Mouse (Mus musculus) liver, embryonic 11.5 days (tissue): ENCODE data around the gene Nrbp1. TPM values are rescaled to one million over a fixed set of nuclear protein-coding genes. Genes with fewer than 3 reads are reported as not detected.

ENCODE experiments used
- ATAC-seq: fragments of 200-750 bp; cut with Nextera tagmentation; replicated peaks from 2 replicates; pipeline ENCODE4 v1.8.0; 2017; ENCODE audit warnings: moderate number of reproducible peaks, mild to moderate bottlenecking, moderate TSS enrichment, moderate library complexity; ENCODE audit not compliant: low FRiP score
- DNase-seq: peaks from one replicate; pipeline ENCODE4 v3.0.0-alpha.2; 2017; ENCODE audit warnings: low spot score
- H3K27ac ChIP-seq: fragments of 300-500 bp; sonication (generic); 2 replicates; pipeline ENCODE4 v1.5.1; 2014; ENCODE audit warnings: mild to moderate bottlenecking, low read depth, low read length, control low read depth
- H3K27me3 ChIP-seq: fragments of 300-500 bp; sonication (generic); replicated peaks from 2 replicates; pipeline ENCODE4 v1.6.1; 2014; ENCODE audit warnings: low read length, mixed read lengths; ENCODE audit not compliant: control insufficient read depth, insufficient read depth
- H3K36me3 ChIP-seq: fragments of 300-500 bp; sonication (generic); 2 replicates; pipeline ENCODE4 v1.6.1; 2014; ENCODE audit warnings: mild to moderate bottlenecking, low read length, moderate library complexity, mixed read lengths; ENCODE audit not compliant: control insufficient read depth, insufficient read depth
- H3K4me1 ChIP-seq: fragments of 300-500 bp; sonication (generic); replicated peaks from 2 replicates; pipeline ENCODE4 v1.6.1; 2014; ENCODE audit warnings: low read length, mixed read lengths; ENCODE audit not compliant: control insufficient read depth, insufficient read depth
- H3K4me2 ChIP-seq: fragments of 300-500 bp; sonication (generic); 2 replicates; pipeline ENCODE4 v1.6.1; 2014; ENCODE audit warnings: mild to moderate bottlenecking, control low read depth, moderate library complexity
- H3K4me3 ChIP-seq: fragments of 300-500 bp; sonication (generic); 2 replicates; pipeline ENCODE4 v1.5.1; 2014; ENCODE audit warnings: low read depth, low read length, control low read depth
- H3K9ac ChIP-seq: fragments of 300-500 bp; sonication (generic); 2 replicates; pipeline ENCODE4 v1.6.1; 2014; ENCODE audit warnings: low read depth, low read length, control low read depth
- H3K9me3 ChIP-seq: fragments of 300-500 bp; sonication (generic); 2 replicates; pipeline ENCODE4 v1.6.1; 2016; ENCODE audit warnings: low read length, inconsistent platforms, mixed read lengths; ENCODE audit not compliant: control insufficient read depth
- WGBS: fragments of 180-500 bp; shearing (Covaris S2); extraction: QIAGEN DNeasy Blood & Tissue Kit; methylation state at CpG from one replicate; pipeline ENCODE4 v1.1.7; 2014; 5-methylcytosine and 5-hydroxymethylcytosine counted together
- polyA plus RNA-seq: library from polyadenylated mRNA; unstranded; fragments of >200 nt; fragmentation: Nextera tagmentation; extraction: Ambion mirVana; gene quantifications from 2 replicates; pipeline ENCODE4 v1.2.1, GENCODE M21; 2014

Gene Nrbp1
- polyA plus RNA-seq, 1 experiment from 2014 or later = 95.6 TPM

DNA sequence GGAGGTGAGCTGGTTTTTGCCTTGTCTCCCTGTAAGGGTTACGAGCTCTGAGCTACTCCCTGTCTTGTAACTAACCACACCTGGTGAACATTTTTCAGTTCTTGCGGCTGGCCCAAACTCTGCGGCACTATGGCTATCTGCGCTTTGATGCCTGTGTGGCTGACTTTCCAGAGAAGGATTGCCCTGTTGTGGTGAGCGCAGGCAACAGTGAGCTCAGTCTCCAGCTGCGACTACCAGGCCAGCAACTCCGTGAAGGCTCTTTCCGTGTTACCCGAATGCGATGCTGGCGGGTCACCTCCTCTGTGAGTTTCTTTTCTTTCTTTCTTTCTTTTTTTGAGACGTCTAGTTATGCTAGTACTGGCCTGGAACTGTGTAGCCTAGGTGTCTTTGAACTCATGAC, 43.6 kb upstream of the Nrbp1 start:
- H3K27me3 ChIP-seq = no peaks in the 10 kb centered on the region
- peaks cover 52% of the 10 kb centered on the region for H3K36me3 ChIP-seq
- ATAC-seq = no peak
- no peak overlapping the region for H3K27ac ChIP-seq
- H3K4me3 ChIP-seq = no peak overlapping the region
- no peak overlapping the region for H3K4me2 ChIP-seq
- peaks cover 5% of the 10 kb centered on the region for H3K9me3 ChIP-seq
- WGBS = 94% methylated on average over 12 of the region's 12 CpGs
- no peak overlapping the region for H3K9ac ChIP-seq
- no peak for DNase-seq
- peaks cover 20% of the 10 kb centered on the region for H3K4me1 ChIP-seq

DNA sequence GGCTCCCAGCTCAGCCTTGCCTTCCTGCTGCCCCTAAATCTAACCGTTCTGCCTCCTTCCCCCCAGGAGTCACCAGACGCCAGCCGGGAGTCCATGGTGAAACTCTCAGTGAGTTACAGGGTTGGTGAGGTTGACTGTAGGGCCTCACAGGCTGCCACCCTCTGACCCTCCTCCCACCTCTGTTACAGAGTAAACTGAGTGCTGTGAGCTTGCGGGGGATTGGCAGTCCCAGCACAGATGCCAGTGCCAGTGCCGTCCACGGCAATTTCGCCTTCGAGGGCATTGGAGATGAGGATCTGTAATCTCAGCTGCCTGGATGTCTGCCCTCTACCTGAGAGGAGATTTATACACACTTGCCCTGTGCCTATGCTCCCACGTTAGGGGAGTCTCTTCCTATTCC, 42.5 kb upstream of the Nrbp1 start:
- 82% methylated on average over 9 of the region's 9 CpGs for WGBS
- Histone ChIP-seq H3K4me3 (no peak overlapping the region), H3K27ac (no peak overlapping the region), H3K9ac (no peak overlapping the region), H3K36me3 (peaks cover 58% of the 10 kb centered on the region), H3K4me2 (no peak overlapping the region), H3K9me3 (peaks cover 5% of the 10 kb centered on the region), H3K27me3 (no peaks in the 10 kb centered on the region), H3K4me1 (peaks cover 28% of the 10 kb centered on the region)
- DNase-seq (no peak), ATAC-seq (no peak)

- WGBS = 84% methylated on average over 5 of the region's 5 CpGs
- no peak for DNase-seq
Observed at GRCm38 (mm10) chr5:31198616-31199320, 41.9 kb upstream of the Nrbp1 start.

GRCm38 (mm10) chr5:31199321-31199892, 41.3 kb upstream of the Nrbp1 start:
- peaks cover 68% of the 10 kb centered on the region for H3K36me3 ChIP-seq
- no peak overlapping the region; the same call in 1 of the 2 replicates for H3K9ac ChIP-seq
- H3K27ac ChIP-seq = no peak overlapping the region; the same call in 1 of the 2 replicates
- DNase-seq (no peak), ATAC-seq (no peak)
- peaks cover 25% of the 10 kb centered on the region for H3K4me1 ChIP-seq
- H3K4me2 ChIP-seq = no peak overlapping the region
- H3K27me3 ChIP-seq = no peaks in the 10 kb centered on the region
- H3K4me3 ChIP-seq = no peak overlapping the region
- WGBS = 92% methylated on average over 19 of the region's 19 CpGs
- peaks cover 5% of the 10 kb centered on the region for H3K9me3 ChIP-seq

More at GRCm38 (mm10) chr5:31198616-31199320, 41.9 kb upstream of the Nrbp1 start:
- no peak overlapping the region for H3K27ac ChIP-seq
- no peak overlapping the region for H3K4me2 ChIP-seq
- H3K9me3 ChIP-seq = peaks cover 5% of the 10 kb centered on the region
- peaks cover 63% of the 10 kb centered on the region for H3K36me3 ChIP-seq
- no peak overlapping the region for H3K4me3 ChIP-seq
- H3K4me1 ChIP-seq = peaks cover 29% of the 10 kb centered on the region
- no peak overlapping the region; the same call in 1 of the 2 replicates for H3K9ac ChIP-seq
- no peaks in the 10 kb centered on the region for H3K27me3 ChIP-seq
- no peak for ATAC-seq

DNA sequence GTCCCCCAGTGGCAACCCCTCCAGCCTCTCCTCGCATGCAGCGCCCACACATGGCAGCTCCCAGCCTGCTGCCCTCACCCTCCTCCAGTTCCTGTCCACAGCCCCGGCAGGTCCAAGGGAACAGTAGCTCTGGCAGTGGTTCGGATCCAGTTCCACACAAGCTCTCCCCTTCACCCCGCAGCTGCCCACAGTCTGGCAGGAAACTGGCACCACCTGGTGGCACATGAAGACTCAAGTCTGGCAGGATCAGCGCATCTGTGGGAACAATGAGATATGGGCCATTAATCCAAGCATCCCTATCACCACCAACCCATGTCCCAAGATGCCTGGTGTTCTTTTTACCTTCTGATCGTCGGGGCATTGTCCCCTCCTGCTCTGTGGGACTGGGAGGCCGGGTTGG, 40.8 kb upstream of the Nrbp1 start:
- 0 out of 2 replicates have a peak overlapping the region, but pooled peaks have one; percentile 86 for H3K4me3 ChIP-seq
- 87% methylated on average over 9 of the region's 9 CpGs for WGBS
- peaks cover 20% of the 10 kb centered on the region for H3K4me1 ChIP-seq
- no peak overlapping the region for H3K9ac ChIP-seq
- H3K9me3 ChIP-seq = peaks cover 5% of the 10 kb centered on the region
- H3K27me3 ChIP-seq = no peaks in the 10 kb centered on the region
- no peak for DNase-seq
- H3K36me3 ChIP-seq = peaks cover 68% of the 10 kb centered on the region
- no peak for ATAC-seq
- H3K27ac ChIP-seq = no peak overlapping the region; the same call in 1 of the 2 replicates
- 0 out of 2 replicates have a peak overlapping the region, but pooled peaks have one; percentile 6 for H3K4me2 ChIP-seq

DNA sequence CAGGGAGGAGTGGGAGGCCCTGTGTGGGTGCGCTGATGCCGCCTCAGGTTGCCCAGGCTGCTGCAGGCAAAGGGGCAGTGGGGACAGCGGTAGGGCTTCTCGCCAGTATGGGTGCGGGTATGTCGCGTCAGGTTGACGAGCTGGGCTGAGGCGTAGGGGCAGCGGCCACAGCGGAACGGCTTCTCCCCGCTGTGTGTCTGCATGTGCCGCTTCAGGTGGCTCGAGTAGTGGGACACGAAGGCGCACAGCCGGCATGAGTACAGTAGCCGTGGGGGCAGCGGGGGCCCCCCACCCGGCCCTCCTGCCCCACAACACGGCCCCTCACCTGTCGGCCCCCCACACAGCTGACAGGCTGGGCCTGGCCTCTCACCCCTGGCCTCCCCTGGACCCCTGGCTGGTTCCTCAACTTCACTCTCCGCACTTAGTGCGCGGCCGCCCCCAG, 40.3 kb upstream of the Nrbp1 start:
- ATAC-seq (no peak), DNase-seq (no peak)
- Histone ChIP-seq H3K4me3 (peak overlapping the region; percentile 86; the same call in 1 of the 2 replicates), H3K9me3 (peaks cover 5% of the 10 kb centered on the region), H3K4me1 (peaks cover 20% of the 10 kb centered on the region), H3K4me2 (peak overlapping the region; percentile 93), H3K9ac (0 out of 2 replicates have a peak overlapping the region, but pooled peaks have one; percentile 8), H3K27me3 (no peaks in the 10 kb centered on the region), H3K36me3 (peaks cover 66% of the 10 kb centered on the region), H3K27ac (0 out of 2 replicates have a peak overlapping the region, but pooled peaks have one; percentile 56)
- 89% methylated on average over 27 of the region's 27 CpGs for WGBS

DNA sequence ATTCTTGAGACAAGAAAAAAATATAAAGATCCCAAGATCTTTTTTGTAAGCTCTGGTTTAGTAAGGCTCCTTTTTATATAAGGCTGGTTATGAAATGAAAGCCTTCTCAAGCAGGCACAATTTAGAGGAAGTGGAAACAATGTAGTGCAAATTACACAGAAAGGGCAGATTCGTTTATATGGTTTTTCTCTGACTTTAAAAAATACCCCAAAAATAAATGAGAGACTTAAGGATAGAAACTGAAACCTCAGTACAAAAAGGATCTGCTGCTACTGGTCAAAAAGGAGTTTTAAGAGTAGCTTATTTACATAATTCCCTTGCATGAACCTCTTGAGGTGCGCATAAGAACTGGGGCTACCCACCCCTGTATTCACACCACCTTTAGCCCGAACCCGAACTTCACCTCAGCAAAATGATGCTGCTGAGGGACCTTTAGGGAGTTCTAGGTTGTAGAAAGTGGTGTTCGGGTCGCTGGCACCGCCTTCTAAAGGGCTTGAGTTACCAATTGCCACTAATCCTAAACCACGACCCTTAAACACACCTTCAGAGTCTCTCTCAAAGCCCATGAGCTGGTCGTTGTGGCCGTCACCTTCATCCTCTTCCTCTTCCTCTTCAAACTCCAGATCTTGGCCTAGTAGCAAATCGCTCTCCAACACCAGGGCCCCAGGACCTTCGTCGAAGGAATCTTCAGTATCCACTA, 39.5 kb upstream of the Nrbp1 start:
- H3K9ac ChIP-seq = peak overlapping the region; percentile 83
- peaks cover 64% of the 10 kb centered on the region for H3K36me3 ChIP-seq
- no peak for ATAC-seq

DNA sequence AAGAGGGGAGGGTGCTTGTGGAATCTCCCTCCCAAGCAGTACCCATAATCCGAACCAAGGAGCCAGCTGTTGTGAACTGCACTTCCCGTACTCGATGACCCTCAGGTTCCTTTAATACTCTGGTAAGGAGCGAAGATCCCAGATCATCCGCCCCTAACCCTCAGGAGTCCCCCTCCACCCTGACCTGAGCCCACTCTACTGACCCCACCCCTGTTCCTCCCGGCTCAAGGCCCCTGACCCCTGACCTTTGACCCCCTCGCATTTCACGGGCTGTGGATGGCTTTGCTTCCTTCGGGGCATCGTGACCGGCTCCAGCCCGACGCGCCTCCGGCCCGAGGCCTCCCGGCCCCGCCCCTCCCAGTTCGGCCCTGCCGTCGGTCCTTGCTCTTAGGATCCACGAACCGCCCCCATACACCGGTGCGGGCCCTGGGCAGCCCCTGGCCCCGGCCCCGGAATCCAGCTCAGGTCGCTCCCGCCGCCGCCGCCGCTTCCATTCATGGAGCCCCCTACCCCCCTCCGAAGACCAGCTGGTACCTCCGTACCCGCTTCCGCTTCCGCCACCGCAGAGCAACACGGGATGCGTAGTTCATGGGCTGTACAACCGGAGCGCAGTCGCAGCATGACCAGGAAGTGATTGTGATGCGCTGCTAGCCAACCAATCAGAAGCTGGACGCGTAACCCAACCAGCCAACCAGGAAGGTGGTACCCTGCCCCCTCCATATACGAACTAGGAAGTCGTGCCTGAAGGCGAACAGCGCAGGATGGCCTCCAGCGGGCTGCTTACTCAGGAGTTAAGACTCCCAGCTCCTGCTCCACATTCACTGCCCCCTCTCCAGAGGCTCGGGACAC, 38.7 kb upstream of the Nrbp1 start, which contains the start of gene Zfp513:
Gene Zfp513, minus strand, starts transcription at position 562 of the 849 bp plus-strand sequence.
- peaks cover 20% of the 10 kb centered on the region for H3K4me1 ChIP-seq

More for the DNA sequence above, 39.5 kb upstream of the Nrbp1 start:
- H3K4me2 ChIP-seq = peak overlapping the region; percentile 93
- peaks cover 5% of the 10 kb centered on the region for H3K9me3 ChIP-seq
- DNase-seq = peak; percentile 54
- no peaks in the 10 kb centered on the region for H3K27me3 ChIP-seq
- WGBS = 20% methylated on average over 13 of the region's 13 CpGs
- H3K4me3 ChIP-seq = peak overlapping the region; percentile 86
- peaks cover 20% of the 10 kb centered on the region for H3K4me1 ChIP-seq
- H3K27ac ChIP-seq = peak overlapping the region; percentile 80

More for the DNA sequence above, 38.7 kb upstream of the Nrbp1 start, which contains the start of gene Zfp513:
- peaks cover 58% of the 10 kb centered on the region for H3K36me3 ChIP-seq
- peak within 1 kb of the TSS; percentile 86 for H3K4me3 ChIP-seq
- no peaks in the 10 kb centered on the region for H3K27me3 ChIP-seq
- peak within 1 kb of the TSS; percentile 93 for H3K4me2 ChIP-seq
- WGBS = under 1% methylated on average over 51 of the region's 53 CpGs
- peak within 1 kb of the TSS; percentile 83 for H3K9ac ChIP-seq
- DNase-seq (peak; percentile 91), ATAC-seq (peak; percentile 94)
- peak within 1 kb of the TSS; percentile 80 for H3K27ac ChIP-seq
- H3K9me3 ChIP-seq = peaks cover 5% of the 10 kb centered on the region
